Mouse (Mus musculus) c-Kit-positive CD71-negative TER-119-negative erythroid progenitor cells, embryonic 14.5 days (primary cell): ENCODE data around the gene Pirb.
"Not testable (repeated sequence)": the region's sequence is repeated elsewhere in the genome, so short reads cannot be mapped to it uniquely, and the experiment has no call there.

Source experiments
- DNase-seq: peaks from one replicate; pipeline ENCODE4 v3.0.0-alpha.2; 2013; ENCODE audit warnings: low read depth

Pirb gene

GRCm38 (mm10) chr7:3720268-3720667, at the start of gene Pirb:
TSS of gene Pirb (minus strand) at chr7:3720391.
- DNase-seq, result not testable (repeated sequence)

- not testable (repeated sequence) for DNase-seq
Observed at GRCm38 (mm10) chr7:3732675-3733074, 12.5 kb upstream of the Pirb start.

- not testable (repeated sequence) for DNase-seq
Observed at GRCm38 (mm10) chr7:3725459-3725858, 5.3 kb upstream of the Pirb start.

DNA sequence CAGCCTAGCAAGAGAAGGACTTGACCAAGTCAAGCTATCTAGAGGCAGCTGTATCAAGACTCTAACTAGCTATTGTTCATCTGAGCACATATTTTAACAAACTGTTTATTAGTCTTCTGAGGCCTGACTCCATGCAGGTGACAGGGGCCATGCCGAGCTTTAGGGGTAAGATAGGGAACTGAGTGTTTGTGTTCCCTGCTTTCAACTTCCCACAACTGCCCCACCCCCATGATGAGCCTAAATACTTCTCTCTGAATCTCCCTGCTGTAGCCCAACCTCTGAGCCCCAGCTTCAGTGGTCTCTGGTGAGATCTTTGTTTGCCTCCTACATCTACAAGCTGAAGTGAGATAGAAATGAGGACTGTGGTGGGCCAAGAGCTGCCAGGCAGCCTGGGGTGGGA, 4.9 kb downstream of the Pirb start:
- DNase-seq, result no peak

GRCm38 (mm10) chr7:3712264-3712942, 7.8 kb downstream of the Pirb start:
- no peak for DNase-seq

DNA sequence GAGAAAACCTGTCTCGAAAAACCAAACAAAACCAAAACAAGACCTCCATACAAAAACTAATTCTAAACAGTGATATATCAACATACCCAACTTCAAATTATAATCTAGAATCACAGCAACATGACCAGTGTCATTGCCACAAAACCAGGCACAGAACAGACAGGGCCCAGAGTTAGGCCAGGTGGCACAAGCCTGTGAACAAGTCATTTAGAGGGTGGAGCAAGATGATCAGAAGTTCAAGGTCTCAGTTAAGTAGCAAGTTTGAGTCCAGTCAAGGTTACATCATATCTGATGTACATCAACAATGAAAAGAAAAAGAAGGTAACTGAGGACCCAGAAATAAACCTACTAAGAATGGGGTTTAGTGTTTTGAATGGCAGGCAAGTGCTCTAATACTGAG, 11.2 kb downstream of the Pirb start:
- DNase-seq, result no peak

DNA sequence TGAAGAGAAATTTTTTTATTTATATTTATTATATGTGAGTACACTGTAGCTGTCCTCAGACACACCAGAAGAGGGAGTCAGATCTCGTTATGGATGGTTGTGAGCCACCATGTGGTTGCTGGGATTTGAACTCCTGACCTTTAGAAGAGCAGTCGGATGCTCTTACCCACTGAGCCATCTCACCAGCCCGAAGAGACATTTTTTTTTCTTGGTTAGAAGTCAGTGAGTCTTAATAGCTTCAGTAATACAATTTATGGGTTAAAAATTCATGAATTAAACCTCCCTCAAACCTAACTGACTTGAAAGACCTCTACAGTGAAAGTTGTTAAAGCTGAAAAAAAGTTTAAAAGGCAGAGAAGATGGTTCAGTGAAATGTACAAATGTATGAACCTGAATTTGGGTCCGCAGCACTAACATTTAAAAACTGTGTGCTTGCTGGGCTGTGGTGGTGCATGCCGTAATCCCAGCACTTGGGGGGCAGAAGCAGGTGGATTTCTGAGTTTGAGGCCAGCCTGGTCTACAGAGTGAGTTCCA, 11.7 kb downstream of the Pirb start:
- not testable (repeated sequence) for DNase-seq

- DNase-seq, result no peak
Observed at GRCm38 (mm10) chr7:3707568-3708413, 12.4 kb downstream of the Pirb start.

GRCm38 (mm10) chr7:3707027-3707426, 13.2 kb downstream of the Pirb start:
- DNase-seq, result peak; percentile 77

GRCm38 (mm10) chr7:3706343-3706934, 13.8 kb downstream of the Pirb start:
- DNase-seq, result no peak

GRCm38 (mm10) chr7:3705911-3706310, 14.3 kb downstream of the Pirb start:
- DNase-seq, result no peak

- DNase-seq, result not testable (repeated sequence)
Observed at GRCm38 (mm10) chr7:3705461-3705860, 14.7 kb downstream of the Pirb start.

DNA sequence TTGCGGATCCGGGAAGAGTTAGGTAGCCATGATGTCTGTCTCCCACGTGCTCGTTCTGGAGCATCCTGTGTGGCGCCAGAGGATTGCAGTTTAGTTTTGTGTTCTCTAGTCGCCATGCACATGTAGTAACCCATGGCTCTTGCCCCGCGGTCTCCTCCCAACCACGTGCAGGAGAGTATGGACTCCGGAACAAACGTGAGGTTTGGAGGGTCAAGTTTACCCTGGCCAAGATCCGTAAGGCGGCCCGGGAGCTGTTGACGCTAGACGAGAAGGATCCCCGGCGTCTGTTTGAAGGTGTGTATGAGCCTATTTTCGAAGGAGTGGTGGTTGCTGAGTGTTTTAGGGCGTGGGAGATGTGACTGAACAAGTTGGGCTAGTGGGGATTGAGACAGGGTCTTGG, 15.7 kb downstream of the Pirb start:
- DNase-seq, result no peak

DNA sequence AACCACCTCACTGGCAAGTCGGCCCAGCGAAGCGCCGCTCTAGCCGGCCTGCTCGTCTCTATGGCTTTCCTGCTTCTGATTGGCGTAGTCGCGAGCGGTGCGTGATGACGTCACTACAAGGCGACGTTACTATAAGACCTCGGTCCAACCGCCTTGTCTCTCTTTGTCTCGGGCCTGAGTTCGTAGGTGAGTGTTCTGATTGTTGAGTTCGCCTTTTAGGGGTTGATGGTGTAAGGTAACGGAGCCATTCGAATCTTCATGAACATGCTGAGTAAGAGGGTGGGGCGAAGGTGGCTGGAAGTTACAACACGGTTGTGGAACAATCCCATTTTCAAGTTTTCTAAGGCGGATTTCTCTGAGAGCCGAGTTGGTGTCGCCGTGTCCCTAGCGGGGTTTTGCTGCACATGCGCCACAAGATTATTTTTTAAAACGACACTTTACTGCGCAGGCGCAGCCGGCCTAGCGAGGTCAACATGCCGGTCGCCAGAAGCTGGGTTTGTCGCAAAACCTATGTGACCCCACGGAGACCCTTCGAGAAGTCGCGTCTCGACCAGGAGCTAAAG, 16.2 kb downstream of the Pirb start, which contains the start of gene Rps9:
Gene Rps9 (plus strand): TSS at position 115 of the 563 bp plus-strand sequence.
- peak; percentile 94 for DNase-seq

GRCm38 (mm10) chr7:3703148-3703878, 16.9 kb downstream of the Pirb start:
- DNase-seq, result no peak

DNA sequence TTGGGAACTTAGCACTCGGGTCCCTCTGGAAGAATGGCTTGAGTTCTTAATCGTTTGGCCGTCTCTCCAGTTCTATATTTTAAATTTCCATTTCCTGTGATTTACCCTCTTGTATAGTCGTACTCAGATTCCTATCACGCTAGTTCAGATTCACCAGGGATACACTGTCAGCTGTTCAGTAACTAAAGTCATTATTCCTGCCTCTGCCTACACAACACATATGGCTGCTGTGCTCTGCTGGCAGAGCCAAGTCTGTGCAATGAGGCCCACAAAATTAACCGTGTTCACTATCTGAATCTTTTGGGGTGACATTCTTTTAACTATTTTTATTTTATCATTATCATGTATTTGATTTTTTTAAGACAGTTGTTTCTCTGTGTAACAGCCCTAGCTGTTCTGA, 21.7 kb downstream of the Pirb start:
- DNase-seq, result no peak

- DNase-seq, result not testable (repeated sequence)
Observed at GRCm38 (mm10) chr7:3694949-3695305, 25.3 kb downstream of the Pirb start.

DNA sequence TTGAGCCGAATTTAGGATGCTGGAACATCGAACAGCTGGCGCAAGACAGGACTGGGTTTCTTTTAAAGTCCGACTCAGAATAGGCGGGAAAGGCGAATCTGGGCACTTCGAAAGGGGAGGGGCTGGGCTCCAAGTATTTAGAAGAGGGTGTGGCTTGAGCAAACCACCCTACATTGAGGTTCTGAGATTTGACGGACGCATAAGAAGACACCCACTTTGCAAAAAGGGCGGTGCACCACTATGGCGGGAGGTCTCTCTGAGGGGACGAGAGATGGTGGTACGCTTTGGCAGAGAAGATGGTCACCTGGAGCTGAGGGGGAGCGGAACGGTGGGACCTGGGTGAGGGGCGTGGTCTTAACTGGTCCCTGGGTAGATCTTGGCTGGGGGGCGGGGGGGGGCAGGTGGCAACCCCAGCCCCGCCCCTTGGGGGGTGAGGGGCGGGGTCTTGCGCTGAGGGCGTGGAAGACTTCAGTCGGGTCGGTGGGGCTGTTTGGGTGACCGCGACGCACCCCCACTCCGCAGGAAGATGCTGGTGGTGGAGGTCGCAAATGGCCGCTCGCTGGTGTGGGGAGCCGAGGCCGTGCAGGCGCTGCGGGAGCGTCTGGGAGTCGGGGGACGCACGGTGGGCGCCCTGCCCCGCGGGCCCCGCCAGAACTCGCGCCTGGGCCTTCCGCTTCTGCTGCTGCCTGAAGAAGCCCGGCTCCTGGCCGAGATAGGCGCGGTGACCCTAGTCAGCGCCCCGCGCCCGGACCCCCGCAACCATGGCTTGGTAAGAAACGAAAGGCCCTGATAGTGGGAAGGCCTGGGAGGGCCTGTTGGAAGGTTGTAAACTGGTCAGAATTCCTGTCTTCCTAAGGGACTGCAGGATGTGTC, 25.9 kb downstream of the Pirb start:
- DNase-seq, result peak; percentile 76

DNA sequence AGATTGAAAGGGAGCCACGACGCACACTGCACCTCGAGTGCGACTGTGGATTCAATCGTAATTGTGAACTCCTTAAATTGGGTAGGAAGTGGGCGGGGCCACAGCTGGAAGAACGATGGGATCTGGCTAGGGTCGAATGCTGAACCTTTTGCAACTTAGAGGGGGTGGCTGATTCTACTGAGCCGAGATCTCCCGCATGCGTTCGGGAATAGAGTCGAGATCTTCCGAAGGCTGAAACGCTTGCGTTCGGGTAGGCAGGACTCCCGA, 26.4 kb downstream of the Pirb start:
- no peak for DNase-seq

- DNase-seq, result peak; percentile 97
Observed at GRCm38 (mm10) chr7:3692987-3693808, 27.0 kb downstream of the Pirb start, which contains the start of gene Mboat7. TSS of gene Mboat7 (minus strand) at chr7:3693523.
